Mouse (Mus musculus) lung, postnatal 0 days (tissue): ENCODE results near the gene Kncn. TPM values are rescaled to one million over a fixed set of nuclear protein-coding genes. Genes with fewer than 3 reads are reported as not detected.

ENCODE experiments used
- ATAC-seq: fragments of 200-750 bp; cut with Nextera tagmentation; 2 replicates; pipeline ENCODE4 v1.8.0; 2017; ENCODE audit warnings: moderate library complexity
- DNase-seq: peaks from one replicate; pipeline ENCODE4 v3.0.0-alpha.2; 2016; ENCODE audit warnings: low spot score
- H3K27ac ChIP-seq: fragments of 300-500 bp; sonication (generic); 2 replicates; pipeline ENCODE4 v1.5.1; 2014; ENCODE audit warnings: antibody characterized with exemption, mild to moderate bottlenecking, low read length, mixed read lengths
- H3K27me3 ChIP-seq: fragments of 300-500 bp; sonication (generic); replicated peaks from 2 replicates; pipeline ENCODE4 v1.6.1; 2014; ENCODE audit warnings: low read length, mixed read lengths; ENCODE audit not compliant: insufficient read depth
- H3K36me3 ChIP-seq: fragments of 300-500 bp; sonication (generic); 2 replicates; pipeline ENCODE4 v1.6.1; 2014; ENCODE audit warnings: low read length, mixed read lengths; ENCODE audit not compliant: insufficient read depth
- H3K4me1 ChIP-seq: fragments of 300-500 bp; sonication (generic); 2 replicates; pipeline ENCODE4 v1.6.1; 2014; ENCODE audit warnings: antibody characterized with exemption, low read depth, low read length, mixed read lengths; ENCODE audit not compliant: insufficient read depth
- H3K4me2 ChIP-seq: fragments of 300-500 bp; sonication (generic); replicated peaks from 2 replicates; pipeline ENCODE4 v1.6.1; 2014; ENCODE audit warnings: low read depth, mild to moderate bottlenecking, low read length, moderate library complexity, mixed read lengths
- H3K4me3 ChIP-seq: fragments of 300-500 bp; sonication (generic); 2 replicates; pipeline ENCODE4 v1.5.1; 2014; ENCODE audit warnings: low read depth, low read length
- H3K9ac ChIP-seq: fragments of 300-500 bp; sonication (generic); replicated peaks from 2 replicates; pipeline ENCODE4 v1.6.1; 2014; ENCODE audit warnings: low read depth, mild to moderate bottlenecking
- H3K9me3 ChIP-seq: fragments of 300-500 bp; sonication (generic); 2 replicates; pipeline ENCODE4 v1.6.1; 2016; ENCODE audit warnings: low read length, mixed read lengths
- CTCF ChIP-seq: IDR thresholded peaks from 2 replicates; pipeline ENCODE4 v1.5.1; 2016; ENCODE audit warnings: antibody characterized with exemption, mild to moderate bottlenecking
- EP300 ChIP-seq: IDR thresholded peaks from 2 replicates; pipeline ENCODE4 v1.6.1; 2016; ENCODE audit warnings: antibody characterized with exemption, mild to moderate bottlenecking, control low read depth
- WGBS: fragments of 180-500 bp; shearing (Covaris S2); extraction: QIAGEN DNeasy Blood & Tissue Kit; methylation state at CpG from one replicate; pipeline ENCODE4 v1.1.7; 2014; 5-methylcytosine and 5-hydroxymethylcytosine counted together
- polyA plus RNA-seq: library from polyadenylated mRNA; unstranded; fragments of >200 nt; fragmentation: Nextera tagmentation; extraction: Ambion mirVana; gene quantifications from 2 replicates; pipeline ENCODE4 v1.2.1, GENCODE M21; 2015

The Kncn gene
- polyA plus RNA-seq, 1 experiment from 2014 or later = not detected

- no peak overlapping the region for H3K27ac ChIP-seq
- H3K9ac ChIP-seq = no peak overlapping the region
- H3K27me3 ChIP-seq = peaks cover 9% of the 10 kb centered on the region; the same call in 1 of the 2 replicates
- H3K4me1 ChIP-seq = no peaks in the 10 kb centered on the region
- H3K9me3 ChIP-seq = no peaks in the 10 kb centered on the region
- TF ChIP-seq CTCF (no peak), EP300 (no peak)
- no peak overlapping the region for H3K4me2 ChIP-seq
- no peak overlapping the region for H3K4me3 ChIP-seq
- DNase-seq = no peak
- no peak for ATAC-seq
- WGBS = 73% methylated on average over 3 of the region's 3 CpGs
- no peaks in the 10 kb centered on the region for H3K36me3 ChIP-seq
Measured at GRCm38 (mm10) chr4:115885846-115886245, 1.6 kb downstream of the Kncn start.

GRCm38 (mm10) chr4:115886875-115887274 is 2.7 kb downstream of the Kncn start:
- WGBS = 47% methylated on average over 1 of the region's 1 CpGs
- ATAC-seq = no peak
- no peak for TF ChIP-seq CTCF
- H3K4me3 ChIP-seq = no peak overlapping the region
- H3K9me3 ChIP-seq = no peaks in the 10 kb centered on the region
- H3K27ac ChIP-seq = no peak overlapping the region
- H3K36me3 ChIP-seq = no peaks in the 10 kb centered on the region
- H3K4me1 ChIP-seq = no peaks in the 10 kb centered on the region
- peaks cover 9% of the 10 kb centered on the region; the same call in 1 of the 2 replicates for H3K27me3 ChIP-seq
- H3K4me2 ChIP-seq = no peak overlapping the region
- no peak for DNase-seq
- no peak overlapping the region for H3K9ac ChIP-seq

GRCm38 (mm10) chr4:115890066-115890465 is 5.9 kb downstream of the Kncn start:
- no peak for DNase-seq
- peak overlapping the region; percentile 5; the same call in 1 of the 2 replicates for H3K4me3 ChIP-seq
- 10% methylated on average over 6 of the region's 6 CpGs for WGBS
- no peaks in the 10 kb centered on the region for H3K4me1 ChIP-seq
- H3K27me3 ChIP-seq = peaks cover 9% of the 10 kb centered on the region; the same call in 1 of the 2 replicates
- no peak for TF ChIP-seq CTCF
- no peak for TF ChIP-seq EP300
- no peak overlapping the region for H3K27ac ChIP-seq
- H3K36me3 ChIP-seq = no peaks in the 10 kb centered on the region
- ATAC-seq = no peak
- H3K9ac ChIP-seq = no peak overlapping the region
- no peaks in the 10 kb centered on the region for H3K9me3 ChIP-seq
- peak overlapping the region; percentile 41 for H3K4me2 ChIP-seq

- Histone ChIP-seq H3K9ac (no peak within 1 kb of the TSS), H3K4me1 (no peaks in the 10 kb centered on the region), H3K27me3 (peaks cover 9% of the 10 kb centered on the region; the same call in 1 of the 2 replicates), H3K4me2 (peak within 1 kb of the TSS; percentile 41), H3K9me3 (no peaks in the 10 kb centered on the region), H3K36me3 (no peaks in the 10 kb centered on the region), H3K27ac (no peak within 1 kb of the TSS), H3K4me3 (peak within 1 kb of the TSS; percentile 5; the same call in 1 of the 2 replicates)
- no peak for DNase-seq
- no peak for ATAC-seq
- 3% methylated on average over 31 of the region's 31 CpGs for WGBS
- no peak for TF ChIP-seq EP300
- TF ChIP-seq CTCF = no peak
Measured at GRCm38 (mm10) chr4:115890553-115890952, 6.4 kb downstream of the Kncn start, which contains the start of gene 6430628N08Rik. Gene 6430628N08Rik, plus strand, starts transcription at chr4:115890665.

GRCm38 (mm10) chr4:115894281-115894680 is 10.1 kb downstream of the Kncn start:
- TF ChIP-seq CTCF = no peak
- Histone ChIP-seq H3K4me3 (no peak overlapping the region), H3K9ac (no peak overlapping the region), H3K36me3 (no peaks in the 10 kb centered on the region), H3K9me3 (no peaks in the 10 kb centered on the region), H3K4me2 (no peak overlapping the region), H3K27me3 (peaks cover 30% of the 10 kb centered on the region), H3K27ac (no peak overlapping the region), H3K4me1 (no peaks in the 10 kb centered on the region; the same call in 1 of the 2 replicates)
- 16% methylated on average over 3 of the region's 3 CpGs for WGBS
- no peak for ATAC-seq
- no peak for DNase-seq

GRCm38 (mm10) chr4:115897901-115898631 is 13.9 kb downstream of the Kncn start:
- Histone ChIP-seq H3K4me2 (peak overlapping the region; percentile 50), H3K4me1 (no peaks in the 10 kb centered on the region; the same call in 1 of the 2 replicates), H3K36me3 (no peaks in the 10 kb centered on the region), H3K9me3 (no peaks in the 10 kb centered on the region), H3K4me3 (peak overlapping the region; percentile 15), H3K27me3 (peaks cover 21% of the 10 kb centered on the region), H3K27ac (no peak overlapping the region), H3K9ac (no peak overlapping the region)
- ATAC-seq = peak; percentile 33; the same call in 1 of the 2 replicates
- 1% methylated on average over 55 of the region's 56 CpGs for WGBS
- TF ChIP-seq EP300 (no peak), CTCF (peak; percentile 61)
- no peak for DNase-seq
